Mouse (Mus musculus): ENCODE data around the gene P2ry12.

Gene P2ry12

DNA sequence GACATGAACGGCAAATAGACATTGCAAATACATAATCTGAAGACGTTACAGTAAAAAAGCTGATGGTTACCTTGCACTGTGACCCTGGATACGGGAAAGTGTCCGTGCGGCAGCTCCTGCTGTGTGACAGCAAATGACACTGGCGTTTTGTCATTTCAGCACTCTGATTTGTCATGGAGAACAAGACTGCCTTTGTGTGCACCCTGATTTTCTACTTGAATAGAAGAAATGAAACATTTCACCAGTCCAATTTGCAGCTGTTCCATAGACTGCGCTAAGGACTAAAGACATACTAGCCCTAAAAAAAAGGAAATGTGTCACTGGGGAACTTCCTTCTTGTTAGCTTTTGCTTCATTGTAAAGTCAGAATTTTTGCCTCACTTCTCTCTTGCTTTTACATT is at the start of gene P2ry12:
P2ry12 (minus strand) TSS at position 168 of the 400 bp plus-strand sequence.
- DNase-seq = no peak

DNA sequence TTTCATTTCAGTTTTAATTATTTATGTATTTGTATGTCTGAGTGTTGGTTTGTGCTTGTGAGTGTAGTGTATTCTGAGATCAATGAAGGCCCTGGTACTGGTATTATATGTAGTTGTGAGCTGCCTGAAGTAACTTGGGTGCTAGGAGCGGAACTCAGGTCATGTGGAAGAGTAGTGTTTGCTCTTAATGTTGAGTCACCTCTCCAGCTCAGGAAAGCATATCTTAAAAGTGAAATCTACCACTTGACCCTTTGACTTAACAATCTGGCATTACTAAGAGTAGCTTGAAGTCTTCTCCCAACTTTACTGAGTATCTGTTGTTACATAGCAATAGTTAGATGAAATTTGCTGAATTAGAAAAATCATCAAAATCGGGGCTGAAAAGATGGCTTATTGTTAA is 42.8 kb upstream of the P2ry12 start:
- DNase-seq = no peak

DNA sequence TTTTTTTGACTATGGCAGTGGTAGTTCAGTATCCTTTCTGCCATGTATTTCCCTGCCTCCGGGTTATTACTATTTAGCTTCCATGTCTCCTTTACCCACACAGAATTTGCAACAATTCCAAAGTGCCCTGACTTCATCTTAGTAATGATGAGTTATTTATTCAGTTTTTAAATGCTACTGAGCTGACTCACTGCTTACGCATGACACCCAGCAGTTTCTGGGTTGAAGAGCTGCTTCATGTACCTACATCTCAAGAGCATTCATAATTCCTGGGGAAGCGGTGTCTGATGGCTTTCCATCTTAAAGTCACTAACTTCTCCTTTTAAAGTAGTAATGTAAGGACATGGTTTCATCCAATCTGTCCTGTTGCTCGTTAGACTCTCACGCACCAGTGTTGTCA is 42.3 kb upstream of the P2ry12 start:
- no peak for DNase-seq

DNA sequence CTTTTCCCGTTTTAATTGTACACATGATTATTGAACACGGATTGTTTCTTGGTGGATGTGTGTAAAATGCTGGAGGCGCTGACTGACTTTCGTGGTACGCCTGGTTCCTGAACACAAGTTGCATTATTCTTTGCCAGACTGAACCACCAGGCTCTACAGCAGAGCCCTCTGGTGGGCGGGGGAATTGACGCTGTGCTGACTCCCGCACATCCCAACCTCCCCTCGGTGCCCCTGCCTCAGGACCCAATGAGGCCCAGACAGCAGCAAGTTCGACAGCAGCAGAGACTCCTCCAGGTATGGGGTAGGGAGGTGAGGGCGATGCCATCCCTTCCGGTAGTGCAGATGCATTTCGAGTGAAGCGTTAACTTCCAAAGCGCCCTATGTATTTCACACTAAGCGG is 35.0 kb upstream of the P2ry12 start:
- no peak for DNase-seq

DNA sequence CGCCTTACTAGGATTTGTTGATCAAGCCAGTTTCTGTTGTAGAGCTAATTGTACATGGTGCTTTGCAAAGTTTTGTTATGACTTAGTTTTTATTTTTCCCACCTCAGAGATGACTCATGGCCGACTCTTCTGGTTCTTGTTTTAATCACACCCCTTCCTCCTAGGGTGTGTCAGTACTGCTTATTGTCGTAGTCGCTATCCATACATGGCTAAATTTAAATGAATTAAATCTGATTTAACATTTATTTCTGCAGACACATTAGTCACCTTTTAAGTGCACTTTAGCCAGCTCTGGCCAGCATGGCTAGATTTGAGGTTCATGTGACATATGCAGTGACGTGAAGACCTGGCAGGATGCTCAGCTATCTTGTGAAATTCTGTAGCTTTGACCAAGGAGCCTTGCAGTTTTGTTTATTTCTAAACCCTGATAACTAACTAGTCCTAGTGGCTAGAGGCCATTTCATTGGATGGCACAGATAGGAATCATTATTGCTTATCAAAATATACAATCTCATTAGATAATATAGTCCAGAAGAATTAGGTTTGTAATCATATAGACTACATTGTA is 34.0 kb upstream of the P2ry12 start:
- DNase-seq = no peak

DNA sequence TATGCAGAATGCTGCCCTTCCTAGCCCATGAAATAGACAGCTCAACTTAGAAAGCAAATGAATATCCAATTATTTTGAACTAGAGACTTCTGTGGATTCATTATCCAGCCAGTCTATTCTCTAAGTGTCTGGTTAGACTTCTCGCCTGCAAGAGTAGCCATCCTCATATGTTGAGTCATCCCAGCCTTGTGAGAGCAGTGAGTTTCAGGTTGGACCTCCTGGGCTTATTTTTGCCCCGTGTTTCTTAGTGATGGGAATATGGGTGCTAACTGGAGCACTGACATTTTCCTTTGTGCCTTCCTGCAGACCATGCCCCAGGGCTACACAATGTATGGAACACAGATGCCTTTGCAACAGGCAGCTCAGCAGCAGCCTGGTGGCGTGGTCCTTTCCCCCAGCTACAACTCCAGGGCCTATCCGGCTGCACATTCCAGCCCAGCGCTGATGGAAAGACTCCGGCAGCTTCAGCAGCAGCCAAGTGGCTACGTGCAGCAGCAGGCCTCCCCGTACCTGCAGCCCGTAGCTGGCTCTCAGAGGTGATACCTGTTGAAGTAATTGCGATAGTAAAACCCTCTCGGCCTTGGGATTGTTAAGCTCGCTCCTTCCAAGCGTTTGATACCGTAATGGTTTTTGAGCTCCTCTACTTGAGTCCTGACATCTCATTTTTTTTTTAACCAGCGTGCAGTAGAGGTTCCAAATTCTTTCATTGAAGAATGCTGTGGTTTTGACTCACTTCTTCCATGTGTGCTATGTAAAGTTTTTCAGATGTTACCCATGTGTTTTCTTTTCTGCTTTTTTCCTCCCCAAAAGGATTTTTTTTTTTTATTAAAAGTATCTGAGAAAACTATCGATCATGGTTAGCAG is 33.3 kb upstream of the P2ry12 start:
- DNase-seq = no peak

DNA sequence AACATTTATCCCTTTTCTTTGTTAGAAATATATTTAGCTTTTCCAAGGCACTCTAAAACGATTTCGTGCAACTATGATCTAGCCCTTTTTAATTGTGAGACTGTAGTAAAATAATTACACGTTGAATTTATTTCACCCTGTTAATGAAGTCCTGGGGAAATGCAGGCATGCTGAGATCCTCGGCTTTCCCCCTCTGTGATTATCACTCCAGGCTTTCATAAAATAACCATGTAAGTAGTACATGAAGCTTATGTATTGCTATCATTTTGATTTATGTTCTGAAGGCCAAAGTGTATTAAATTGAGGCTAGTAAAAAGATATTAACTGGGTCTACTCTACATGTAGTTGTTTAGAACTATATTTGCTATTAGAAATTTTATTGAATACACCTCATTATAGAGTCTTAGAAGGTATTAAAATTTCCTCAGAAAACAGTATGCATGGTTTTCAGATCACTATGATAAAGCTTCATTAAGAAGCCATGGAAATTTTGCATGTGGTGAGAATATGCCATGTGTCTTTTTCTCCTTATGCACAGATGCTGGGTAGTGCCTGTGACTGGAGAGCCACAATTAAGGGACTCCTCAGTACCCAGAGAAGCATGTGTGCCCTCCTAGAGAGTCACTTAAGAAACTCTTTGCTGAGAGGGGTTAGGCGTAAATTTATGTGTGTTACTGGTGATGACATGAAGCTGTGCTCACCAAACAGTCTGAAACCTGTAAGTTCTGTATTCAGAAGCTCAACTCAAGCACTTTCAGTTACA is 30.9 kb upstream of the P2ry12 start:
- DNase-seq = no peak

DNA sequence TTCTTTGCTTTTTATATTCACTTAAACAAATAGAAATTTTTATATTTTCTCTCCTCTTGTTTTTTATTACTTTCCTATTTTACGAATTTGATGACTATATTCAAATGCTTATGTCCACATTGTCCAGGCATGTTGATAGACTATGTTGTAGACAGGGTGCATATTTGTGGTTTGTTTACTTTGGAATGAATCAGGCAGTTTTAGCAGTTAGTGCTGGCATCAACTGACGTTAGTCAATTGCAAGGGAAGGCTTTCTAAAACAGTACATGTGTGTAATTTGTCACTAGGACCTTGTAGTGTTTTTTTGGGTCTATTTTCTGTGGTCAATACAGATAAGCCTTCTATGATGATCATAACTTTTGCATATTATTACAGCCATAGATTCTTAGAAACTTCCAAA is 27.9 kb upstream of the P2ry12 start:
- DNase-seq = no peak

DNA sequence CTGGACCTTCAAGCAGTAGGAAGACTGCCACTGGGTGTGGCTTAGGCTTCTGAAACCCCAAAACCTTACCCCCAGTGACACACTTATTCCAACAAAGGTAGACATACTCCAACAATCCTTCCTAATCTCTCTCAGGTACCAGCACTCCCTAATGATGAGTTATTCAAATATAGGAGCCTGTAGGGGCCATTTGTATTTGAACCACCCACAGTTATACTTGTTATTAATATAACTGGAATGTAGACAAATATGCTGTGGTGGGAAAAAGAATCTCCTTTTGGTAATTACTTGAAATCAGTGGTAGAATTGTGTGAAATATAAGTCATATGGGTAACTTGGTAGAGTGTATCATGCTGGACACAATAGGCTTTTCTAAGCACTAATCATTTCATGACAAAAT is 15.9 kb upstream of the P2ry12 start:
- no peak for DNase-seq

DNA sequence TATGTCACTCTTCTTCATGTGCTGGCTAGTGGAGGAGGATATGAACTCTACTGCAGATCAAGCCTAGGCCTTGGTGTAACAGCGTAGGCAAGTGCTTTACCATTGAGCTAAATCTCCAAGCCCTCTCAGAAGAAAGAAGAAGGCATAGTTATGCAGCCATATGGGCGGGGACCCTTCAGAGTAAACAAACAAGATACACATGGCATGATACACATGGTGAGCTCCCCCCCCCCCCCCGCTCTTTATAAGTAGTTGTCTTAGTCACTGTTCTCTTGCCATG is 15.5 kb upstream of the P2ry12 start:
- DNase-seq = no peak

DNA sequence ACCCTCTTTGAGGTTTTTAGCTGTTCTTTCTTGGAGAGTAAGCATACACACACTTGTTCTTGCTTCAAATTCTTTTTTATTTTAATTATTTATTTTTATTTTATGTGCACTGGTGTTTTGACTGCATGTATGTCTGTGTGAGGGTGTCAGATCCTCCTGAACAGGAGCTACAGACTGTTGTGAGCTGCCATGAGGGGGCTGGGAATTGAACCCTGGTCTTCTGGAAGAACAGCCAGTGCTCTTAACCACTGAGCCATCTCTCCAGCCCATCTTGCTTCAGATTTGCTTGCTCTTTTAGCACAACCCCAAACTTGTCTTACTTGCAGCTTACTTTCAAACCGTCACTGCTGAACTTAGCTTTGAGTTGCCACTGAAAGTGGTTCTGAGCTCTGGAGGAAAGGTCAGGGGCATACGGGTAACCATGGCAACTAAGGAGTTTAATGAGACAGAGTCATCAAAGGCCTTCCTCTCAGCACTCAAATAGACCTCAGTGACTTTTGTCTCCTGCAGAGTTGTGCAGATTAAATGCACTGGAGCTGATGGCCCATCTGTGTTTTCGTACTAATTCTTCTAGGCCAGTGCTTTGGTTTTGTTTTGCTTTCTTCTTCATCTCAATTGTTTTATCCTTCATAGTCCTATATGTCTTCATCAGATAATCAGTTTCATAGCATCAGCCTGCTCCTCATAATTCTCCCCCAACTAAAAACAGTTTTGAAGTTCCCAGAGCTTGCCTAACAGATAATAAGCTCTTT is 15.0 kb upstream of the P2ry12 start:
- DNase-seq = no peak

DNA sequence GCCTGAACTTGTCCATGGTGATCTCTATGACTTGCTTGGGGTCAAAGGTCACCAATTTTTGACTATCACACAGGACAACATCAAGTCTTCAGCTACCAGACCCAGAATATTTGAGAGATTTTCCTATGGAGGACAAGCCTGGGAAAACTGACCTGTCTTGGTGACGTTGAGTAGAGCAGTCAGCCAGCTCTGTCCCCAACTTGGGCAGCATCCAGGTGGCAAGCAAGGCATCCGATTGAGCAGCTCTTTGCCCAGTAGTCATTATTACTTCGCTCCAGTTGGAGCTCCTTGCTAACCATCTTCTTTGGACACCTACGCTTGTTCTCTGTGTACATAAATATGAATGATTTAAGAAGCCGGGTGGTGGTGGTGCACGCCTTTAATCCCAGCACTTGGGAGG is 8.1 kb upstream of the P2ry12 start:
- peak; percentile 36 for DNase-seq

DNA sequence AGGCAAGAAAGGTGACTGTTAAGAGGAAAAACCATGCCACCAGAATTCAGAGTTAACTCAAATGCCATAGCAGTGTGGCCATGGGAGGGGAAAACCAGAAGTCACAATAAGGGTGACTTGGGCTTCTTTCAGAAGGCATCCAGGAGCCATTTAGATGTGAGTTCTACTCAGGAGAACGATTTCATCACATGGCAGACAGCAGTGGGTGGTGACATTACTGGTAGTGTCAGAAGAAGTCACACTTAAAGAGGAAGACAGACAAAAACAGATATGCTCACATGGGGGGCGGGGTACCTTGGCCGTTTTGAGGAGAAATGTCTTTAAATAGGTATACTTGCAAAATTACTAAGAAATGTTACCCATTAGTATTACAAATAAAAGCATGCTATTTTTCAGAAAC is 1.3 kb upstream of the P2ry12 start:
- no peak for DNase-seq

DNA sequence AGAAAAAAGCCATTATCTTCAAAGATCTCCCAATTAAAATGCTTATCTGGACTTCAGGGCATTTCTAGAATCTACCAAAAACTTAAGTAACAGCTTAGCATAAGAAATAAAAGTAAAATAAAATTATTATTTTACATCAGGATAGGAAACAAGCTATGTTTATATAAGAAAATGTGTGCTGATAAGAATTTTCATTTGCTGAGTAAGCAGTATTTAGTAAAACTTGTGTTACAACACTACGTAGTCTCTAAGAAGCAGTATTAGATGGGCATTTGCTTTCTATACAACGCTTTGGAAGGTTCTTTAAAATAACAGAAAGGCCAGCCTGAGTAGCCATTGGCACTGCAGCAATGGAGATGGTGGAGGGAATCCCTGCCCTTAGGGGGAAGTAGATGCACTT is 746 bp upstream of the P2ry12 start:
- no peak for DNase-seq

DNA sequence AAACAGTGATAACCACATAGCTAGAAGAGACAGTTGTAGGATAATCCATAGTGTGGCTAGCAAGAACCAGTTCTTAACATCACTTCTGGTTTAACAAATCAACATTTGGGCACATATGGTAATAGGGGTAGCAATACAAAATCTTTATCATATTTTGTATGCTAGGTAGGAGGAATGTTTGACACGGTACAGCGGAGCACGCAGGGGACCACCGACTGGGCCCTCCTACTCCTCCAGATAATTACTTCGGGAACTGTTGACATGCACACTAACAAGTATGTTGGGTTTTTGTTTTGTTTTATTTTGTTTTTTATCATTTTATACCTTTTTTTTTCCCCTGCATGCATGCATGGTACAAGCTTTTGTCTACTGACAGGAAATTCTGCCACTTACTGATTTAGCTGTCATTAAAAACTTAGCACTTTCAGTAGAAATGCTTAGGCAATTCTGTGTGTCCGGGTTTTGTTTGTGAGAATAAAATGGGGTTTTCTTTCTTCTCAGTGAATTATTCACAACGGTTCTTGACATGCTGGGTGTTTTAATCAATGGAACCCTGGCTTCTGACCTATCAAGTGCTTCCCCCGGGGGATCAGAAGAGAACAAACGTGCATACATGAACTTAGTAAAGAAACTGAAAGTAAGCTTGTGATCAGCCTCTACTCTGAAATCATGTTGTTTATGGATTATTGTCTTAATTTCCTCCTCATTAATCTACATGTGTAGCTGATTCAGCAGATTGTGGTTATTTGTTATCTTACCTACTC is 780 bp downstream of the P2ry12 start:
- no peak for DNase-seq

DNA sequence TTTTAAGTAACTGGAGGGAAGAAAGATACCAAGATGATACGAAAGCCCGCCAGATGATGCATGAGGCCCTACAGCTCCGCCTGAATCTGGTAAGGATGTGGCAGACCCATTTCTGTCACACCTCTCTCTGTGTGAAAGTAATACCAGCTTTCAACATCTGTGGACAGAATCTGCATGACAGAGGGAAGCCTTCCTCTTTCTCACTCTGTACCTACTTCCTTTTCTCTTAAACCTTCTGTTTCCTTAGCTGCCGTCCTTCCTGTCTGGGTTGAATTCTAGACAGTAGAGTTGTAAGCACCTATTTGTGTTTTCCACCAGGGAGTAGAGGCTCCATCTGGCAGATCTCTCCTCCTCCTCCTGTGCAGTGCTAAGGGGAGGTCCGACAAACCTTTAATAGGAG is 1.9 kb downstream of the P2ry12 start:
- DNase-seq = no peak

DNA sequence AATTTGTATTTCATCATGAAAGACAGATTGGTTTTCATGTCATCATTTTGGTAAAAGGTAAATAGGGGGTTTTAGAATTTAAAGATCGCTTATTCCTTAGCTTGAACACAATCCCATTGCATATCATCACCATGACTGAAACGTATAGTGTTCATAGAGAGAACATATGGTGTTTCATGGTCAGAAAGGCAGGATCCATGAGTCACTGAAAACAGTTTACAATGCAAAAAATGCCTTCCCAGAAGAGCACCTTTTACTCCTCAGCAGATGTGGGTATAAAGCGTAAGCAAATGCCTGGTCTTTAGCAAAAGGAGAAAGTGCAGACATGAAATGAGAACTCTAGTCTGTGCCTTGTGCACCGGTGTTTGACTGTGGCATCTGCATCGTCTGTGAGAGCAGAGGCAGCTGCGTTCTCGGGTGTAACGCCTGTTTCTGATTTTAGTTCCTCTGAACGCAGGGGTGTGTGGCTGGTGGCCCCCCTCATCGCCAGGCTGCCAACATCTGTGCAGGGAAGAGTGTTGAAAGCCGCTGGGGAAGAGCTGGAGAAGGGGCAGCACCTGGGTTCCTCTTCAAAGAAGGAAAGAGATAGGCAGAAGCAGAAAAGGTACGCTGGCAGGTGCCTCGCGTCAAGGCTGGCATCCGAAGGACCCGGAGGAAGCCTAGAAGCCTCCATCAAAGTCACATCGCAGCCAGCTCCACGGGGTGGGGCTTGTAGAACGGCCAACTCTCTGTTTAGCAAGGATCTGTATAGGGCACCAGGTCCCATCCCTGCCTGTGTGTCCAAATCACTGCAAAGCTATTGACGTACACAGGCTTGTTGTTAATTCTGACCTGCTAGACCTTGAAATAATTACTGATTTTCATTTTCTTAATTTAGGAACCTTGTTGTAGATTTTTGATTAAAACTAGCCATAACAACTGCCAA is 4.7 kb downstream of the P2ry12 start:
- no peak for DNase-seq

DNA sequence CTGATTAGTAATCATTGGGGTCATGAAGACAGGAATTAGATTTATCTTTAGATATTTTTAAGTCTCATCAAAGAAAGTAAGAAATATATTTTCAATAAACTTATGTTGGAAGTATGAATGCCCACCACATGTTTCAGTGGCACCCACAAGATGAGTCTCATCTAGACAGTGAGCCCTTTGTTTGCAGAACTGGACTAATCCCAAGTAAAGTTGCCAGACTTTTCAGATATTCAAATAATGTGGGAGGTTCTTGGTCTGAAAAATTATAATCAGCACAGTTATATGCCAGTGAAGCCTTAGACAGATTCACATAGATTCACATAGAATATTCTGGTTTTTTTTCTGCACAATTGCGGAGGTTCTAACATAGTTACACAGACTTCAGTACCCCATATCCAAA is 12.2 kb downstream of the P2ry12 start:
- DNase-seq = no peak

DNA sequence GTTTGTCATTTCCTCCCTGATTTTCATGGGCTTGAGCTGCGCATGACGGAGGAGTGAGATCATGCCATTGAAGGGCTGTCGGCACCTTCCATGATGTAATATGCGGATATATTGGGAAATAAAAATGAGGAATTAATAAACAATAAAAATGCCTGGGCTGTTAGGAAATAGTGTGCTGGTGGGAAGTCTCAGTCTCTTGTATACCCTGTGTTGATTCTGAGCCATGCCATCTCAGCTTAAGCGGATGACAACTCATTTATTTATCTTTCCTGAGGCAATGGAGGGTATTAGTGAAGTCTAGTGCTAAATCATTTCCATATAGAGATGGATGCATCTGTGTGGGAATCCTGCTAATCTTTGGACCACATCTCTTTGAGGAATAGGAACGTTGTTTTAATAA is 14.6 kb downstream of the P2ry12 start:
- no peak for DNase-seq

DNA sequence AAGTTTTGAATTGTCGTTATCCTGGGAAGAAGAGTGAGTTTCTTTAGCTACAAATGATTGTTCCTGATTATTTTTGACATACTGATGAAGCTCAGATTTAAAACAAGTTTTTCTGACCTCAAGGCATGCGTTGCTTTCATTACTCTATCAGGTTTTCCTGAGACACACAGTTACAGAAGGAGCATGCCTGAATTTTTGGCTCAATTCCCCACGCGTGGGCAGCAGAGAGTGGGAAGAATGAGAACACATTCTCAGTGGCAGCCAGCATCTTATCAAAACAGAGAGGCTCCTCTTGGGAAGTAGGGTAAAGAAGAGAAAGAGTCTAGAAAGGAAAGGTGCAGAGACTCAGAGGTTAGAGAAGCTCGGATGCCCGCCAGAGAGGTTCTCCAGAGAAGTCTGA is 19.3 kb downstream of the P2ry12 start:
- DNase-seq = peak; percentile 53

DNA sequence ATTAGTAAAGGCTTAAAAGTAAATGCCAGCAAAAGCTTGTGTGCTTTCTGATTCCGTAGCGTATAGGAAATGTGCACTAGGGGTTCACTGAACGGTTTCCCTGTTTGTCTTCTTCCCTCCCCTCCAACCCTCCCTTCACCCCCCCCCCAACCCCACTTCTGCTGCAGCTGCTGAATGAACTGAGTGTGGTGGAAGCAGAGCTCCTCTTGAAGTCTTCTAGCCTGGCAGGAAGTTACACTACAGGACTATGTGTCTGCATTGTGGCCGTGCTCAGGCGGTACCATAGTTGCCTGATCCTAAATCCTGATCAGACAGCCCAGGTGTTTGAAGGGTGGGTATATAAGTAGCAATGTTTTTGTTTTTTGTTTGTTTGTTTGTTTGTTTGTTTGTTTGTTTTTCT is 27.8 kb downstream of the P2ry12 start:
- DNase-seq = no peak

DNA sequence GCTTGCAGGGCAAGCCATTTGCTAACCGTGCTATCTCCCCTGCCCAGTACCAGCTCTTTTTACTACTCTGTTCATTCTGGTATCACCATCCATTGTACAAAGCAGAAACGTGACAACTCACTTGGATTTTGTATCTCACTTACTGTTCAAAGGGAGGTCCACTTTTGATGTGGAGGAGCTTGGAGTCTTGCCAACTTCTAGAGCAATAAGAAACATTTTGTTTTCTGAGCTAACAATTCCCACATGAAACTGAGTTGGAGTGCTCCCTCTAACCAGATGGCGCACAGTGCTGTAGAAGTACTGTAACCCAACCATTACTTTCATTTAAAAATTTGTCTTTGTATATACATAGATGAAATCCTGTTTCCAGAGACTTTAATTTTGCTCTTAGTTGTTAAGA is 31.8 kb downstream of the P2ry12 start:
- DNase-seq = no peak

All from cerebellum, adult 11-12 months (tissue).